Mouse (Mus musculus) forebrain, embryonic 11.5 days (tissue): ENCODE measurements at regions not wholly inside any gene's neighbourhood (a gene's known extent, or its start where the extent isn't known, plus 50 kb on each side); places are given as distances from the start of the nearest gene placed in this dataset.
"Not testable (repeated sequence)": the region's sequence is repeated elsewhere in the genome, so short reads cannot be mapped to it uniquely, and the experiment has no call there.

Experiments
- ATAC-seq: fragments of 200-750 bp; cut with Nextera tagmentation; replicated peaks from 2 replicates; pipeline ENCODE4 v1.8.0; 2017; ENCODE audit warnings: moderate TSS enrichment; ENCODE audit not compliant: low FRiP score
- DNase-seq: peaks from one replicate; pipeline ENCODE4 v3.0.0-alpha.2; 2017; ENCODE audit warnings: low spot score
- H3K27ac ChIP-seq: fragments of 300-500 bp; sonication (generic); 2 replicates; pipeline ENCODE4 v1.5.1; 2014; ENCODE audit warnings: low read depth, low read length
- H3K27me3 ChIP-seq: fragments of 300-500 bp; sonication (generic); 2 replicates; pipeline ENCODE4 v1.6.1; 2014; ENCODE audit warnings: mild to moderate bottlenecking, low read length, mixed read lengths; ENCODE audit not compliant: control insufficient read depth, insufficient read depth
- H3K36me3 ChIP-seq: fragments of 300-500 bp; sonication (generic); 2 replicates; pipeline ENCODE4 v1.6.1; 2014; ENCODE audit warnings: mild to moderate bottlenecking, low read length, moderate library complexity, mixed read lengths; ENCODE audit not compliant: control insufficient read depth, insufficient read depth
- H3K4me1 ChIP-seq: fragments of 300-500 bp; sonication (generic); replicated peaks from 2 replicates; pipeline ENCODE4 v1.6.1; 2014; ENCODE audit warnings: low read length, mixed read lengths; ENCODE audit not compliant: control insufficient read depth, insufficient read depth
- H3K4me2 ChIP-seq: fragments of 300-500 bp; sonication (generic); 2 replicates; pipeline ENCODE4 v1.6.1; 2014; ENCODE audit warnings: low read depth, mild to moderate bottlenecking, low read length, moderate library complexity, mixed read lengths; ENCODE audit not compliant: severe bottlenecking
- H3K4me3 ChIP-seq: fragments of 300-500 bp; sonication (generic); 2 replicates; pipeline ENCODE4 v1.5.1; 2014; ENCODE audit warnings: low read depth, low read length
- H3K9ac ChIP-seq: fragments of 300-500 bp; sonication (generic); 2 replicates; pipeline ENCODE4 v1.6.1; 2014; ENCODE audit warnings: low read length
- H3K9me3 ChIP-seq: fragments of 300-500 bp; sonication (generic); 2 replicates; pipeline ENCODE4 v1.6.1; 2016; ENCODE audit warnings: low read length, mixed read lengths; ENCODE audit not compliant: control insufficient read depth
- WGBS: fragments of 180-500 bp; shearing (Covaris S2); extraction: QIAGEN DNeasy Blood & Tissue Kit; methylation state at CpG from one replicate; pipeline ENCODE4 v1.1.7; 2014; 5-methylcytosine and 5-hydroxymethylcytosine counted together

GRCm38 (mm10) chr13:65563303-65563702, 50.8 kb downstream of the Gm10139 start:
- not testable (repeated sequence) for H3K36me3 ChIP-seq, ATAC-seq, H3K4me2 ChIP-seq, H3K4me1 ChIP-seq, H3K27me3 ChIP-seq, H3K27ac ChIP-seq, H3K9ac ChIP-seq, H3K9me3 ChIP-seq, H3K4me3 ChIP-seq
- peak; percentile 22 for DNase-seq
- WGBS: 53% methylated on average over 12 of the region's 12 CpGs

- DNase-seq, H3K27me3 ChIP-seq: not testable (repeated sequence)
These were observed 73.8 kb downstream of the Gm10139 start for GRCm38 (mm10) chr13:65586231-65586630.

GRCm38 (mm10) chr13:65620199-65620598, 107.7 kb downstream of the Gm10139 start:
- ATAC-seq, H3K4me1 ChIP-seq: not testable (repeated sequence)
- 77% methylated on average over 3 of the region's 3 CpGs for WGBS

More at GRCm38 (mm10) chr13:65586231-65586630, 73.8 kb downstream of the Gm10139 start:
- H3K9ac ChIP-seq, H3K36me3 ChIP-seq, ATAC-seq, H3K4me3 ChIP-seq, H3K27ac ChIP-seq, H3K4me2 ChIP-seq, H3K4me1 ChIP-seq, H3K9me3 ChIP-seq: not testable (repeated sequence)
- WGBS: 88% methylated on average over 1 of the region's 1 CpGs

GRCm38 (mm10) chr13:65650297-65650696, 137.8 kb downstream of the Gm10139 start:
- not testable (repeated sequence) for ATAC-seq, H3K36me3 ChIP-seq, H3K9me3 ChIP-seq, H3K4me1 ChIP-seq, DNase-seq, H3K4me2 ChIP-seq, H3K4me3 ChIP-seq, H3K27ac ChIP-seq, H3K9ac ChIP-seq, H3K27me3 ChIP-seq

More at GRCm38 (mm10) chr13:65620199-65620598, 107.7 kb downstream of the Gm10139 start:
- H3K9ac ChIP-seq, H3K9me3 ChIP-seq, H3K27ac ChIP-seq, H3K36me3 ChIP-seq, H3K4me3 ChIP-seq, DNase-seq, H3K4me2 ChIP-seq, H3K27me3 ChIP-seq: not testable (repeated sequence)

- H3K9me3 ChIP-seq, ATAC-seq, H3K4me1 ChIP-seq, H3K27ac ChIP-seq, DNase-seq, H3K27me3 ChIP-seq, H3K4me2 ChIP-seq, H3K4me3 ChIP-seq, H3K36me3 ChIP-seq, H3K9ac ChIP-seq: not testable (repeated sequence)
- WGBS: 92% methylated on average over 1 of the region's 1 CpGs
These were observed 147.4 kb downstream of the Gm10139 start for GRCm38 (mm10) chr13:65659865-65660264.
